Mouse (Mus musculus) cerebellum, adult 2 months (tissue): ENCODE data around the gene Arhgef3. TPM values are rescaled to one million over a fixed set of nuclear protein-coding genes. Genes with fewer than 3 reads are reported as not detected.

Source experiments
- DNase-seq, 2 experiments: peaks; one replicate each; pipeline ENCODE4 v3.0.0; 2021
- H3K27ac ChIP-seq: fragments of 200-500 bp; 2 replicates; pipeline ENCODE4 v1.5.1; 2012; ENCODE audit warnings: low read length, control low read depth, inconsistent platforms; ENCODE audit not compliant: insufficient read depth
- H3K27me3 ChIP-seq: fragments of 200-500 bp; 2 replicates; pipeline ENCODE4 v1.6.1; 2012; ENCODE audit warnings: inconsistent platforms, mild to moderate bottlenecking, low read length, moderate library complexity; ENCODE audit not compliant: control insufficient read depth, insufficient read depth
- H3K4me1 ChIP-seq: fragments of 200-500 bp; 2 replicates; pipeline ENCODE4 v1.6.1; 2011; ENCODE audit warnings: low read length; ENCODE audit not compliant: control insufficient read depth, insufficient read depth
- H3K4me3 ChIP-seq: fragments of 200-500 bp; replicated peaks from 2 replicates; pipeline ENCODE3; 2011; ENCODE audit warnings: mild to moderate bottlenecking, low read depth, low read length, control low read depth; ENCODE audit not compliant: insufficient read depth
- CTCF ChIP-seq: fragments of 200-500 bp; IDR thresholded peaks from 2 replicates; pipeline ENCODE4 v1.5.1; 2011; ENCODE audit warnings: low read depth, mild to moderate bottlenecking, control low read depth, low read length, moderate library complexity, borderline replicate concordance; ENCODE audit not compliant: insufficient read depth
- POLR2A ChIP-seq: fragments of 200-500 bp; IDR thresholded peaks from 2 replicates; pipeline ENCODE4 v1.6.1; 2011; ENCODE audit warnings: low read length, control low read depth, borderline replicate concordance; ENCODE audit not compliant: insufficient read depth
- WGBS: fragments of 180-500 bp; shearing (Covaris S2); methylation state at CpG from one replicate; pipeline ENCODE4 v1.1.7; 2018; 5-methylcytosine and 5-hydroxymethylcytosine counted together
- polyA plus RNA-seq: library from polyadenylated mRNA; depleted of rRNA; stranded (reverse); fragments of >200 nt; gene quantifications from 2 replicates; pipeline ENCODE4 v1.2.3, GENCODE M21; 2012; rRNA removed

Gene Arhgef3
- polyA plus RNA-seq, 1 experiment, result 54.8 TPM

DNA sequence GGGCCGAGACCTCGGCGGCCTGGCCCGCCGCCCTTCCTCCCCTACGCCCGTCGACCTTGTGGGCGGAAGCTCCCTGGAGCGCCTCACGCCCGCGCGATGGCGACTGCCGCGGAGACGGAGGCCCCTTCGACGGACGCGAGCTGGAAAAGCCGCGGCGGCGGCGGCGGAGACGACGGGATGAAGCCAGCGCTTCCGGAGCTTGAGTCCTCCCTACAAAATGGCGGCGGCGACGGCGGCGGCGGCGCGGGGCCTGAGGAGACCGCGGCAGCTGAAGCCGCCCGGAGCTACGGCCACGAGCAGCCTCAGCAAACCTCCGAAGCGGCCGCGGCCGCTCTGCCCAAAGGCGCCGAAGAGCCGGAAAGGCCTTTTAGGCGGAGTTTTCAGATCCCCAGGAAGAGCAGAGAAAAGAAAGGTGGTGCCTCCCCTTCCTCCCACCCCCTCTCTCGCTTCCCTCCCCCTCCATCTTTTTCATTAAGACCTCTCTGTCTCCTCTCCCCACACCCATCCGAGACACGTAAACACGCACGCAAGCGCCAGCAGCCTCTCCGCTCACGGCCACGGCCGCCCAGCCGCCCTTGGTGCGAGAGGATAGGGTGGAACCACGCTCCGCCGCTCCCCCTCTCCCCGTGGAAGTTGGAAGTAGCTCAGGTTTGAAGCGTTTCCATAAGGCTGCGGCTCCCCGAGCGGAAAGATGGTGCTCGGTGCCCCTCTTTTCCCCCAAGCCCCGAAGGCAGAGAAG lies 314.4 kb downstream of the Arhgef3 start:
- no peaks in the 10 kb centered on the region for H3K4me1 ChIP-seq
- peak overlapping the region; percentile 69 for H3K4me3 ChIP-seq
- WGBS, result under 1% methylated on average over 78 of the region's 78 CpGs
- H3K27me3 ChIP-seq, result no peaks in the 10 kb centered on the region
- DNase-seq, result peak; percentile 91 to 93
- H3K27ac ChIP-seq, result peak overlapping the region; percentile 91
- TF ChIP-seq POLR2A, result peak; percentile 59; the same call in 1 of the 2 replicates
- TF ChIP-seq CTCF, result no peak

DNA sequence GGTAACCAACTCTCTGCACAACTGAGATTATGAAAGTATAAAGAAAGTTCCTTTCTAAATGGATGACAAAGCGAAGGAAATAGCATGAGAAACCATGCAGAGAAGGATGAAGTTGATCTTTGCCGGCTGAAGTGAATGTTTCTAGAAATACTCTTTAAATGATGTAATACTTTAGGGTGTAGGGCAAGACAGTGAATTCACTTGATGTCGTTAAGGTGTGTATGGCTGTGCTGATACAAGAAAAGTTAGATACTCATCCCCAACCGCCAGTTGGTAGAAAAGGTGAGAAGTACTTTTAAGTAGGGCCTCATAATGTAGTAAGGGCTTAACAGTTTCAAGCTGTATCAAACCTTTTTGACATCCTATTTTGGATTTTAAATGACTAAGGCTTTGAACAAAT lies 315.6 kb downstream of the Arhgef3 start:
- H3K27ac ChIP-seq, result no peak overlapping the region
- no peak for TF ChIP-seq POLR2A
- no peak for TF ChIP-seq CTCF
- H3K27me3 ChIP-seq, result no peaks in the 10 kb centered on the region
- no peaks in the 10 kb centered on the region for H3K4me1 ChIP-seq
- WGBS, result 97% methylated on average over 4 of the region's 4 CpGs
- no peak for DNase-seq
- H3K4me3 ChIP-seq, result no peak overlapping the region

DNA sequence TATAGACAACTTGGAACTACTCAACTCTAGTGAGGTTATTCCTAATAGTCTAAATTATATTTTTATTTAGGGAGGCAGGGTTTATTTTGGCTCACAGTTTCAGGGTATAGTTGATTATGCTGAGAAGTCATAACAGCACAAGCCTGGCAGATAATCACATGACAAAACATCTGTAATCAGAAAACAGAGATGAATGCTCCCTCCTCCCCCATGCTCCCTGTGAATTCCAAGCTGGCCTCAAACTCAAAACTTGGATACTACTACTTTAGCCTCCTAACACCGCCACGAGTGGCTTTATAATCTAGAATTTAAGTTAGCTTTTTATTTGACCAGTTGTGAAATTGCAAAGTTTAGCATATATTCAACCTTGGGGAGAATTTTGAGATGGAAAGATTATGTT lies 317.4 kb downstream of the Arhgef3 start:
- Histone ChIP-seq H3K27ac (no peak overlapping the region), H3K4me3 (no peak overlapping the region), H3K27me3 (no peaks in the 10 kb centered on the region), H3K4me1 (no peaks in the 10 kb centered on the region)
- 98% methylated on average over 2 of the region's 2 CpGs for WGBS
- DNase-seq, result no peak
- TF ChIP-seq CTCF (no peak), POLR2A (no peak)

DNA sequence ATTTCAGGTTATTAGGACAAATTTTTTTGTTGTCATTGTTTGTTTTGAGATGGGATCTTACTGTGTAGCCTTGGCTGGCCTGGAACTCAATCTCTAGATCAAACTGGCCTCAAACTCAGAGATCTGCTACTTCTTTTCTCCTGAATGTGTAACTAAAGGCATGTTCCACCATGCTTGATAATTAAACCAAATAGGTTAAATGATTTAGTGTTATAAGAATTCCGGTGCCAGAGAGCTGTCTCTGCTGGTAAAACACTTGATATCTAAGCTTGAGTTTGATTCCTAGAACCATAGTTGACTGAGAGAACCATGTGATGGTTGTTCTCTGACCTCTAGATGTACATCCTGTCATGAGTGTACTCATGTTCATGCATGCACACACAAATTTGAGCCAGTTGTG lies 321.4 kb downstream of the Arhgef3 start:
- no peaks in the 10 kb centered on the region for H3K27me3 ChIP-seq
- no peak for TF ChIP-seq POLR2A
- no peak for TF ChIP-seq CTCF
- H3K4me3 ChIP-seq, result no peak overlapping the region
- DNase-seq, result no peak
- WGBS, result 100% methylated on average over 1 of the region's 1 CpGs
- no peak overlapping the region for H3K27ac ChIP-seq
- H3K4me1 ChIP-seq, result no peaks in the 10 kb centered on the region

DNA sequence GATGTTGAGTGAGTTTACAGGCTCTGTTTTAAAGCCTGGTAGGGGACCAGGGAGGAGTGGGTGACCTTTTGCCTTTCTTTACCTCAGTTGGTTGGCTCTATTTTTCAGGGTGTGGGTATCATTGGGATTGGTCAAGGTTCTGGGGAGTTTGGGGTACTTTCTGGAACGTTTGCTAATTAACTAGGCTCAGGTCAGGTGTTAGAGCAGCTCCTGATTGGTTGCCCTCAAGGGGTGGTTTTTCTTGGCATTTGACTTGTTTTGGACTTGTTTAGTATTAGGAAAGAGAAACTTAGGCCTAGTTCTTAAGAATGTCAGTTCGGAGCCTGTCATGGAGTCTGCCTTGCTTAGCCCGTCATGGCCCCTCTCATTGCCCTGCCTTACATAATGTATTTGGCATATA lies 322.1 kb downstream of the Arhgef3 start:
- Histone ChIP-seq H3K4me1 (no peaks in the 10 kb centered on the region), H3K27me3 (no peaks in the 10 kb centered on the region), H3K4me3 (no peak overlapping the region), H3K27ac (no peak overlapping the region)
- WGBS, result 87% methylated on average over 3 of the region's 3 CpGs
- no peak for TF ChIP-seq CTCF
- TF ChIP-seq POLR2A, result no peak
- no peak for DNase-seq

DNA sequence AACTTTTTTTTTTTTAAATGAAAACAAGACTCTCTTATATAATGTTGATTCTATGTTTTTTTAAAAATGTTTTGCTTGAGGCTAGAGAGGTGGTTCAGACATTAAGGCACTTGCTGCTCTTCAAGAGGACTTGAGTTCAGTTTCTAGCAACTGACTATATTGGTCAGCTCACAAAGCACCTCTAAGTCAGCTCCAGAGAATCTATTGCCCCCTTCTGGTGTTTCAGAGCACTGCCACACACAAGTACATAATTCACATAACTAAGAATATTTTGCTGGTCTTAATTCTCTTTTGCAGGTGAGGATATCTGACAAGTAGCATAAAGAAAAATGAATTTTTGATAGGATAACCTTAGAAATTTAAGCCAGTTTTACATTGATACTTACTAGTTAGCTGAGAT lies 326.2 kb downstream of the Arhgef3 start:
- TF ChIP-seq CTCF, result no peak
- Histone ChIP-seq H3K27ac (no peak overlapping the region), H3K27me3 (no peaks in the 10 kb centered on the region), H3K4me1 (peaks cover 8% of the 10 kb centered on the region), H3K4me3 (no peak overlapping the region)
- DNase-seq, result no peak

DNA sequence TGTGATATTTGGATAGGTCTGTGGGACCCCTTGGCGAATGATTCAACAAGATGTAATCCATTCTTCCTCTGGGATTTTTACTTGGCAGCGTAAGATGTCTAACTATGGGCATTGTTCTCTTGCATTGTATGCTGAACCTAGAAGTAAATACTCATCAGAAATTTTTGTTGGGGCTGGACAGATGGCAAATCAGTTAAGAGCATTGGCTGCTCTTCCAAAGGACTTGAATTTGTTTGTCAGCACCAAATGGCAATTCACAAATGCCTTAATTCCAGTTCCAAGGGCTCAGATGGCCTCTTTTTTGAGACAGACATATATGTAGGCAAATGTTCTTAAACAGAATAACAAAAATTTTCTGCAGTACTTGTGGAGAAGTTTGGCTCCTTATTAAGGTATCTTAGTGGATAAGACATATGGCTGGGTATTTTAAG lies 330.2 kb downstream of the Arhgef3 start:
- peak in 1 of 2 experiments; percentile 61 for DNase-seq
- Histone ChIP-seq H3K4me3 (no peak overlapping the region), H3K4me1 (peaks cover 8% of the 10 kb centered on the region), H3K27ac (0 out of 2 replicates have a peak overlapping the region, but pooled peaks have one; percentile 60), H3K27me3 (no peaks in the 10 kb centered on the region)
- WGBS, result 22% methylated on average over 2 of the region's 2 CpGs
- TF ChIP-seq CTCF (no peak), POLR2A (no peak)

DNA sequence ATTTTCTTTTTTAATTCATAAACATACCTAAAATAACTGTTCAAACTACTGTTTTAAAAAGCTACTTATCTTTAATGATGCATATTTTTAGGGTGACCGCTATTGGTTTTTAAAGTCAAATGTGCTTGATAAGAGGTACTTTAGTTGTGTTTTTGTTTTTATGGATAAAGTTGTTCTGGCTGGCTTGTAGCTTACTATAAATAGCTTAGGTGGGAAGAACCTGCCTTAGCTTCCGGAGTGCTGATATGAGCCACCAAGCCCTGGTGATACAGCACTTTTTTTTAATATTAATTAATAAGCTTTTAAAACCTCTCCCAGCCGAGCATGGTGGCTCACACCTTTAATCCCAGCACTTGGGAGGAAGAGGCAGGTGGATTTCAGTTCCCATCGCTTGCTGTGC lies 332.3 kb downstream of the Arhgef3 start:
- Histone ChIP-seq H3K27me3 (no peaks in the 10 kb centered on the region), H3K4me1 (peaks cover 8% of the 10 kb centered on the region), H3K27ac (no peak overlapping the region), H3K4me3 (no peak overlapping the region)
- no peak for TF ChIP-seq POLR2A
- TF ChIP-seq CTCF, result no peak
- WGBS, result 86% methylated on average over 4 of the region's 4 CpGs
- no peak for DNase-seq

Other genes with a start within 250 kb of the Arhgef3 start
- gene Asb14, start 220.3 kb upstream of the Arhgef3 start, polyA plus RNA-seq, result 0.13 and 0.19 TPM in 2 replicates
- 28.4 and 31.3 TPM in 2 replicates for gene Appl1, start 143.7 kb upstream of the Arhgef3 start, polyA plus RNA-seq
- not detected in 2 replicates for gene Hesx1, start 120.5 kb upstream of the Arhgef3 start, polyA plus RNA-seq
- gene Il17rd, start 76.0 kb upstream of the Arhgef3 start, polyA plus RNA-seq, result 1.2 and 1.3 TPM in 2 replicates